Mouse (Mus musculus) lung, postnatal 14 days (tissue): Measurements from ENCODE around the gene Gm17018.

Source experiments
- DNase-seq: peaks from one replicate; pipeline ENCODE4 v3.0.0; 2021

Gene Gm17018

GRCm38 (mm10) chr19:45628649-45629048 lies 68.2 kb downstream of the Gm17018 start:
- no peak for DNase-seq

DNA sequence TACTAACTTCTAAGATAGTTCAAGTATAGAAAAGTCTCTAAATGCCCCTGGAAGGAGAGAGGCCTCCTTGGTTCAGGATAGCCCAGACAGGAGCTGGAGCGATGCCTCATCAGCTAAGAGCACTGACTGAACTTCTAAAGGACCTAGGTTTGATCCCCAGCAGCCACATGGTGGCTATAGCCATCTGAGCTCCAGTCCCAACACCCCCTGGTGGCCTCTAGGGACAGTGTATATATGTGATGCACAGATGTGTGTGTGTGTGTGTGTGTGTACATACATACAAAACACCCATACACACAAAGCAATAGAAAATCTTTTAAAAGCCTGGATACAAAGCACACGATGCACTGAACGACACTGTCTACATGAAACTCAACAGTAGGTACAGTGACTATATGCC lies 68.8 kb downstream of the Gm17018 start:
- peak; percentile 33 for DNase-seq
